Mouse (Mus musculus) hindbrain, embryonic 16.5 days (tissue): ENCODE measurements around the gene Slc15a4. TPM values are rescaled to one million over a fixed set of nuclear protein-coding genes. Genes with fewer than 3 reads are reported as not detected.

Experiments
- ATAC-seq: fragments of 200-750 bp; cut with Nextera tagmentation; 2 replicates; pipeline ENCODE4 v1.8.0; 2017; ENCODE audit warnings: moderate TSS enrichment, moderate library complexity
- H3K27ac ChIP-seq: fragments of 300-500 bp; sonication (generic); 2 replicates; pipeline ENCODE4 v1.5.1; 2014; ENCODE audit warnings: low read depth, mild to moderate bottlenecking, control low read depth, low read length, moderate library complexity
- H3K27me3 ChIP-seq: fragments of 300-500 bp; sonication (generic); replicated peaks from 2 replicates; pipeline ENCODE4 v1.6.1; 2014; ENCODE audit warnings: low read length; ENCODE audit not compliant: control insufficient read depth, insufficient read depth
- H3K36me3 ChIP-seq: fragments of 300-500 bp; sonication (generic); 2 replicates; pipeline ENCODE4 v1.6.1; 2014; ENCODE audit warnings: mild to moderate bottlenecking, low read length, moderate library complexity, mixed read lengths; ENCODE audit not compliant: control insufficient read depth, insufficient read depth
- H3K4me1 ChIP-seq: fragments of 300-500 bp; sonication (generic); 2 replicates; pipeline ENCODE4 v1.6.1; 2014; ENCODE audit warnings: low read depth, low read length; ENCODE audit not compliant: control insufficient read depth, insufficient read depth
- H3K4me2 ChIP-seq: fragments of 300-500 bp; sonication (generic); 2 replicates; pipeline ENCODE4 v1.6.1; 2014; ENCODE audit warnings: mild to moderate bottlenecking, low read length, control low read depth, moderate library complexity
- H3K4me3 ChIP-seq: fragments of 300-500 bp; sonication (generic); 2 replicates; pipeline ENCODE4 v1.5.1; 2014; ENCODE audit warnings: mild to moderate bottlenecking, low read length, control low read depth, moderate library complexity
- H3K9ac ChIP-seq: fragments of 300-500 bp; sonication (generic); 2 replicates; pipeline ENCODE4 v1.6.1; 2014; ENCODE audit warnings: low read depth, mild to moderate bottlenecking, control low read depth, low read length, moderate library complexity
- H3K9me3 ChIP-seq: fragments of 300-500 bp; sonication (generic); 2 replicates; pipeline ENCODE4 v1.6.1; 2014; ENCODE audit warnings: mild to moderate bottlenecking, low read length, moderate library complexity; ENCODE audit not compliant: control insufficient read depth
- WGBS: fragments of 180-500 bp; shearing (Covaris S2); extraction: QIAGEN DNeasy Blood & Tissue Kit; methylation state at CpG from one replicate; pipeline ENCODE4 v1.1.7; 2014; 5-methylcytosine and 5-hydroxymethylcytosine counted together
- polyA plus RNA-seq: library from polyadenylated mRNA; unstranded; fragments of >200 nt; fragmentation: Nextera tagmentation; extraction: Ambion mirVana; gene quantifications from 2 replicates; pipeline ENCODE4 v1.2.1, GENCODE M21; 2015

Gene Slc15a4
- polyA plus RNA-seq, 1 experiment from 2014 or later = 29.6 TPM

DNA sequence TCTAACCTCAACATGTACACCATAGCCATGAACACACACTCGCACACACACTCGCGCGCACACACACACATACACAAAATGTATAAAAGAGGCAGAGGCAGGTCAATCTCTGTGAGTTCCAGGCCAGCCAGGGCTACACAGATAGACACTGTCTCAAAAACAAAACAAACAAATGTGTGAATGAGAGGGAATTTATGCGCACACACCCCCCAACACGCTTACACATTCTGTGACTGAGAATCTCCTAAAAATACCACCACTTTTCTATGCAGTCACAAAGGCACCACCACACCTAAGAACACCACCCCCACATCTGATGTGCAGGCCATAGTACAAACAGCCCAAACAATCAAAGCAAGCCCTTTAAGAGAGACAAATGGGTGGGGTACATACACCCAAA lies 20.3 kb downstream of the Slc15a4 start:
- Histone ChIP-seq H3K4me2 (no peak overlapping the region), H3K9ac (no peak overlapping the region), H3K9me3 (no peaks in the 10 kb centered on the region), H3K27me3 (no peaks in the 10 kb centered on the region), H3K4me3 (no peak overlapping the region), H3K4me1 (peaks cover 20% of the 10 kb centered on the region), H3K27ac (no peak overlapping the region), H3K36me3 (peaks cover 4% of the 10 kb centered on the region; the same call in 1 of the 2 replicates)
- ATAC-seq = no peak
- 97% methylated on average over 6 of the region's 6 CpGs for WGBS

DNA sequence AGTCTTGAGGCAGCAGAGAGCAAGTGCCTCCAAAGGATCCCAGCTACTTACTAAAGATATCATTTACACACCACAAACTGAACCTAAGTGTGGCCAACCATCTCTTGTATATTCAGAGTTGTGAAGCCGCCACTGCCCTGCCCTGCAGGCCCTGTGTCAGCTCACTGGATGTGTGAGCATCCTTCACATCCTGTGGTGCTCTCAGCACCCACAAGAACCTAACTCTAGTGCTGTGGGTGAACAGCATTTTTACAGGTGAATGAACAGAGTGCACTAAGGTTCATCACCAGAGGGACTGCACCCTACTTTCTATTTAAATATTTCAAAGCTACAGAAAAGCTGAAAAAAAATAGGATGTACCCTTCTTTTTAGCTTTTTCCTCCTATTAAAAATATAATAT lies 20.8 kb downstream of the Slc15a4 start:
- no peak overlapping the region for H3K4me3 ChIP-seq
- H3K9me3 ChIP-seq = no peaks in the 10 kb centered on the region
- ATAC-seq = no peak
- H3K4me1 ChIP-seq = peaks cover 20% of the 10 kb centered on the region
- no peak overlapping the region for H3K27ac ChIP-seq
- H3K9ac ChIP-seq = no peak overlapping the region
- 85% methylated on average over 1 of the region's 1 CpGs for WGBS
- H3K27me3 ChIP-seq = no peaks in the 10 kb centered on the region
- H3K36me3 ChIP-seq = peaks cover 4% of the 10 kb centered on the region; the same call in 1 of the 2 replicates
- H3K4me2 ChIP-seq = no peak overlapping the region

DNA sequence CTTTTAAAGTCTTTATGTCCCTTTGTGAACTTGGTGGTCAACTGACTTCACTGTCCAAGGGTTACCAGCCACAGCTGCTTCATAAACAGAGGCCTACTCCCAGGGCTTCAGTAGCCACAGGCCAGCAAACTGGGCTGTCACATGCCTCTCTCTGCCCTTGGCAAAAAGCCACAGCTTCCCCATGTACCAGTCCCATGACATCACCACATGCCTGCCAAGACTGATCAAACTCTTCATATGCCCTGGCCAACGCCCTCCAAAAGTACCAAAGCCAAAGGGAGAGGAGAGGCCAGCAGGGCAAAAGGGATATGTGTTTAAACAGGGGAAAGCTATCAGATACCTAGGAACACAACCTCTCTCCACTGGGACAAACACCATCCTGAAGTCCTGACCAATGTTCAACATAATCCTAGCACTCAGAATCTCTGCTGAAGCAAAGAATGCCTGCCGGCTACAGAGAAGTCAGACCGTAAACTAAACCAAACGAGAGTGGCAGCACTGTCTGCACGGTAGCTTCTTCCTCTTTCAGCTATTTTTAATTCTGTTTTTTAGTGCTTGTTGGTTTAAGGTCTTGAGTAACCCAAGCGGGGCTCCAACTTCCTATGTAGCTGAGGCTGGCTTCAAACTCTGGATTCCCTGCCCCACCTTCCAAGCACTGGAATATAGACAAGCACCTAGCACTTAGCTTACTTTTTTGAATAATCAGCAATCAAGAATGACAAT lies 21.7 kb downstream of the Slc15a4 start:
- Histone ChIP-seq H3K9me3 (no peaks in the 10 kb centered on the region), H3K4me2 (no peak overlapping the region), H3K4me1 (peaks cover 16% of the 10 kb centered on the region), H3K27ac (no peak overlapping the region), H3K36me3 (peaks cover 7% of the 10 kb centered on the region), H3K9ac (no peak overlapping the region), H3K4me3 (no peak overlapping the region), H3K27me3 (no peaks in the 10 kb centered on the region)
- 85% methylated on average over 6 of the region's 6 CpGs for WGBS
- no peak for ATAC-seq

DNA sequence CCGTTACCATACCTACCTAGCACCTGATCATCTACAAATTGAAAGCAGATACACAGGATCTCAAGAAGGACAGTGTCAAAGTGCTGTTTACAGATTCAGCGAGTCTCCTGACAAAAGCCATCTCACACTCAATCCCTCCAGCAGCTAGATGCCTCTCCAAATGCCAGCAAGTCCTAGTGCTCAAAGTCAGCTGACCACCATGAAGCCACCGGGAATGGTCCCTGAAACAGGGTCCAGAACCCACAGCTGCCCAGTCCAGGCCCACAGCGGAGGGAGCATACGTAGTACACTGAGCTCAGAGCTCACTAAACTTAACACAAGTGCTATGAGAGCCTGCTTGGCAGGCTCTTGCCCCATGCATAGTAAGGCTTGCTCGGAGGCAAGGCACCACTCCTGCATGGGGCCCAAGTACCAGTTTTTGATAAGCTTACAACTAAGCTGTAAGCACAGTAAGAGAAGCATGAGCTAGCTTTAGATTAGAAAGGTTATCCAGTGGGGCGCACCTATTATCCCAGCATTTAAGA lies 23.4 kb downstream of the Slc15a4 start:
- Histone ChIP-seq H3K4me3 (no peak overlapping the region), H3K27me3 (no peaks in the 10 kb centered on the region), H3K36me3 (peaks cover 8% of the 10 kb centered on the region), H3K4me2 (no peak overlapping the region), H3K4me1 (peaks cover 2% of the 10 kb centered on the region; the same call in 1 of the 2 replicates), H3K9ac (no peak overlapping the region), H3K9me3 (no peaks in the 10 kb centered on the region), H3K27ac (no peak overlapping the region)
- WGBS = 92% methylated on average over 7 of the region's 7 CpGs
- no peak for ATAC-seq

DNA sequence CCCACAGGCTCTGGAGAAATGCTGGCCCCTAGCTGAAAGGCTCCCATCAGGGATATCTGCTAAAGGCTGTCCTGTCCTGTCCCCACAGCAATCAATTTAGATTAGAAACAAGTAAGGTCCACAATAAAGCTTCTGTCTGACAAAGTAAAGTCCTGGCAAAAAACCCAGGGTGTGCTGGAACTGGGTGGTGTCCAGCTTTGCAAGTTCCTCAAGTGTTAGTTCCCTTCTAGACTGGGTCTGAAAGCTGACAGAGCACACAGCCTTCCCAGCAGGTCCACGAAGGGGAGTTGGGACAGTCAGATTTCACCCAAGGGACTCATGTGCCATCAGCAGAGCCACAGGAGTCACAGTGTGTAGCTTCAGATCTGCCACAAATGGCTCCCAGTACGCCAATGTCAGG lies 25.2 kb downstream of the Slc15a4 start:
- peaks cover 8% of the 10 kb centered on the region for H3K36me3 ChIP-seq
- no peaks in the 10 kb centered on the region for H3K4me1 ChIP-seq
- H3K27me3 ChIP-seq = no peaks in the 10 kb centered on the region

DNA sequence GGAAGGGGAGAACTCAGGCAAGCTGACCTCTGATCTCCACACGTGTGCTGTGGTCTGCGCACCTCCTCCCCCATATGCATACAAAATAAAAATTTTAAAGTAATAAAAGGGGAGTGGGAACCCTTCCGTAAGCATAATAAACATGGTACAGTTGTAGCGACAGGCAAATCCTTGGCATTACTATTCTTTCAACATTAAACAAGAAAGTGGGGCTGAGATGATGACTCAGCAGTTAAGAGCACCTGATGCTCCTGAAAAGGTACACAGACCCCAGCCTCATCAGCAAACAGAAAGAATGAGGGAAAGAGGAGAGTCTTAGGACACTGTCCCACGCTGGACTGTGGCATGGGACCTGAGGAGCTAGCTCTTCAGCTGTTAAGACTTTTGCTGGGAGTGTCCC lies 29.7 kb downstream of the Slc15a4 start:
- 96% methylated on average over 5 of the region's 5 CpGs for WGBS
- H3K27ac ChIP-seq = no peak overlapping the region
- H3K9me3 ChIP-seq = no peaks in the 10 kb centered on the region
- no peaks in the 10 kb centered on the region for H3K4me1 ChIP-seq
- H3K27me3 ChIP-seq = no peaks in the 10 kb centered on the region
- no peak for ATAC-seq
- peaks cover 24% of the 10 kb centered on the region for H3K36me3 ChIP-seq
- H3K4me3 ChIP-seq = no peak overlapping the region
- no peak overlapping the region for H3K4me2 ChIP-seq
- no peak overlapping the region for H3K9ac ChIP-seq

More for the DNA sequence above, 25.2 kb downstream of the Slc15a4 start:
- H3K9me3 ChIP-seq = no peaks in the 10 kb centered on the region
- 91% methylated on average over 2 of the region's 2 CpGs for WGBS
- H3K27ac ChIP-seq = no peak overlapping the region
- no peak overlapping the region for H3K4me3 ChIP-seq
- no peak overlapping the region for H3K9ac ChIP-seq
- no peak for ATAC-seq
- no peak overlapping the region for H3K4me2 ChIP-seq

DNA sequence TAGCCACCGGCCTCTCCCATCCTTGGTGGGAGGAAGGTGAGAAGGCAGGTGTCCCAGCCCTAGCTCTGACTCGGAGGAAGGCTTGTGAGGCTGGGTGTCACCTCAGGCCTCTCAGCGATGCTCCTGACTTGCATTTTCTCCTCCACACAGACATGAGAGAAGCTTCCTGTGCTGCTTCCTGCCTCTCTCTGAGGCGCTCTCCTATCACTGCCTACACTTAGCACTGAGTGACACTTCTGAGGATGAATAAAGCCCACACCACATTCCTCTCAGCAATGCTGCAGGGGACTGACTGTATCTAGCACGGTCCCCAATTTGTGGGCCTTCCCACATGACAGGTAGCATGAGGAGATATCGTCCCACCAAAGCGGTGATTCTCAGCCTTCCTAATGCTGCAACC lies 35.8 kb downstream of the Slc15a4 start:
- H3K4me2 ChIP-seq = no peak overlapping the region
- ATAC-seq = no peak
- no peak overlapping the region for H3K4me3 ChIP-seq
- peaks cover 46% of the 10 kb centered on the region for H3K36me3 ChIP-seq
- 90% methylated on average over 7 of the region's 7 CpGs for WGBS
- no peak overlapping the region for H3K27ac ChIP-seq
- no peaks in the 10 kb centered on the region for H3K27me3 ChIP-seq
- H3K9me3 ChIP-seq = no peaks in the 10 kb centered on the region
- H3K9ac ChIP-seq = no peak overlapping the region
- no peaks in the 10 kb centered on the region for H3K4me1 ChIP-seq

DNA sequence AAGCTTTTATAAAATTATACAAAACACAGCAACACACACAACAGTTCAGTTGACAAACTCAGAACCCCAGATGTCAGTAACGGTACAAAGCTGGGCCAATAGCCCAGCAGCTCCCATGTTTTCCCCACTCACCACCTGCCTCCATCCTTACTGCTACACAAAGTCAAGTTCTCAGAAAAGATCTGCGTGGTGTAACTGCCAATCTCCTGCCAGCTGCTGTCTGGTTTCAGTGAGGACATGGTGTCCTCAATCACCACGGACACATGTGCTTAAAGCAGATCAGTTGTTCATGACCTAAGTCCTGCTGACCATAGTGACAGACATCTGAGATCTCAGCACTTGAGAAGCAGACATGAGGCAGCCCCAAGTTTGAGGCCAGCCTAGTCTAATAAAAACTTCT lies 37.0 kb downstream of the Slc15a4 start:
- Histone ChIP-seq H3K27ac (no peak overlapping the region), H3K4me2 (no peak overlapping the region), H3K9me3 (no peaks in the 10 kb centered on the region), H3K36me3 (peaks cover 40% of the 10 kb centered on the region), H3K4me1 (no peaks in the 10 kb centered on the region), H3K27me3 (no peaks in the 10 kb centered on the region), H3K4me3 (no peak overlapping the region), H3K9ac (no peak overlapping the region)
- ATAC-seq = no peak
- 96% methylated on average over 3 of the region's 3 CpGs for WGBS

DNA sequence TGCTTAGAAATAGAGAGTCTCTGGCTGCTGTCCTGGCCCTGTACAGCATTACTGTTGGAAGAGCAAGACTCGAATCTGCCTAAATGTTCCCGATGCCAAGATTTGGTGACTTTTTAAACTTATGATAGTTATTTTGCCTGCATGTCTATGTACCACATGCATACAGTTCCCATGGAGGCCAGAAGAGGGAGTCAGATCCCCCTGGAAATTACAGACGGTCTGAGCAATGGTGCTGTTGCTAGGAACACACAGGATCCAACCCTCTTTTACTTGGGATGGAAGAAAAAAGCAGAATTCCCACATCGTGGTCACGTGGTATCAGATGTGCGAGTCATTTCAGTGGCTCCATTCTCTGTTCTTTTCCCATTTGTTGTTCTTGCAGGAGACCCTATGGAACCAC lies 39.8 kb downstream of the Slc15a4 start:
- no peak overlapping the region for H3K9ac ChIP-seq
- H3K27me3 ChIP-seq = no peaks in the 10 kb centered on the region
- H3K4me2 ChIP-seq = no peak overlapping the region
- H3K4me3 ChIP-seq = no peak overlapping the region
- peaks cover 32% of the 10 kb centered on the region for H3K36me3 ChIP-seq
- 82% methylated on average over 6 of the region's 6 CpGs for WGBS
- no peaks in the 10 kb centered on the region for H3K4me1 ChIP-seq
- no peak for ATAC-seq
- no peaks in the 10 kb centered on the region for H3K9me3 ChIP-seq
- H3K27ac ChIP-seq = no peak overlapping the region
